Mouse (Mus musculus) liver, adult 2 months (tissue): ENCODE results near the gene Dcun1d4. TPM values are rescaled to one million over a fixed set of nuclear protein-coding genes. Genes with fewer than 3 reads are reported as not detected.

Experiments used
- DNase-seq: peaks from one replicate; pipeline ENCODE4 v3.0.0-alpha.2; 2011; ENCODE audit warnings: low read depth, low spot score; ENCODE audit errors: extremely low read depth
- H3K27ac ChIP-seq: fragments of 200-500 bp; replicated peaks from 2 replicates; pipeline ENCODE4 v1.5.1; 2012; ENCODE audit warnings: low read depth, mild to moderate bottlenecking, control low read depth, inconsistent platforms, low read length; ENCODE audit not compliant: insufficient read depth
- H3K27me3 ChIP-seq: fragments of 200-500 bp; 2 replicates; pipeline ENCODE4 v1.6.1; 2012; ENCODE audit warnings: mild to moderate bottlenecking, moderate library complexity, low read length, inconsistent platforms; ENCODE audit not compliant: control insufficient read depth, insufficient read depth
- H3K36me3 ChIP-seq: fragments of 200-500 bp; 2 replicates; pipeline ENCODE4 v1.6.1; 2012; ENCODE audit warnings: low read length, inconsistent platforms; ENCODE audit not compliant: control insufficient read depth, insufficient read depth
- H3K4me1 ChIP-seq: fragments of 200-500 bp; 2 replicates; pipeline ENCODE4 v1.6.1; 2011; ENCODE audit warnings: low read length; ENCODE audit not compliant: control insufficient read depth, insufficient read depth
- H3K4me3 ChIP-seq: fragments of 200-500 bp; 2 replicates; pipeline ENCODE4 v1.5.1; 2011; ENCODE audit warnings: low read depth, mild to moderate bottlenecking, control low read depth, low read length, moderate library complexity; ENCODE audit not compliant: insufficient read depth
- H3K79me2 ChIP-seq: fragments of 200-500 bp; 2 replicates; pipeline ENCODE4 v1.6.1; 2012; ENCODE audit warnings: inconsistent platforms, mild to moderate bottlenecking, low read length, moderate library complexity; ENCODE audit not compliant: control insufficient read depth, insufficient read depth
- H3K9ac ChIP-seq: fragments of 200-500 bp; 2 replicates; pipeline ENCODE4 v1.6.1; 2012; ENCODE audit warnings: low read depth, mild to moderate bottlenecking, control low read depth, inconsistent platforms, low read length
- CTCF ChIP-seq: fragments of 200-500 bp; IDR thresholded peaks from 2 replicates; pipeline ENCODE4 v1.5.1; 2011; ENCODE audit warnings: low read depth, low read length, control low read depth
- POLR2A ChIP-seq: fragments of 200-500 bp; IDR thresholded peaks from 2 replicates; pipeline ENCODE4 v1.6.1; 2011; ENCODE audit warnings: low read length, control low read depth; ENCODE audit not compliant: insufficient read depth; ENCODE audit errors: extremely low read depth
- WGBS: fragments of 180-500 bp; shearing (Covaris S2); methylation state at CpG from one replicate; pipeline ENCODE4 v1.1.7; 2018; 5-methylcytosine and 5-hydroxymethylcytosine counted together
- polyA plus RNA-seq: library from polyadenylated mRNA; depleted of rRNA; stranded (reverse); fragments of >200 nt; gene quantifications from 2 replicates; pipeline ENCODE4 v1.2.3, GENCODE M21; 2012
- total RNA-seq: library from RNA; depleted of rRNA; stranded (reverse); fragments of >200 nt; gene quantifications from 2 replicates; pipeline ENCODE4 v1.2.3, GENCODE M21; 2014

Dcun1d4 gene
- total and polyA plus RNA-seq, 2 experiments = 8.2 to 13.6 TPM

- Histone ChIP-seq H3K4me1 (no peaks in the 10 kb centered on the region), H3K79me2 (no peaks in the 10 kb centered on the region), H3K4me3 (no peak overlapping the region), H3K9ac (no peak overlapping the region), H3K27ac (no peak overlapping the region), H3K36me3 (peaks cover 8% of the 10 kb centered on the region; the same call in 1 of the 2 replicates), H3K27me3 (no peaks in the 10 kb centered on the region)
- 94% methylated on average over 11 of the region's 11 CpGs for WGBS
- no peak for DNase-seq
- TF ChIP-seq CTCF = no peak
- no peak for TF ChIP-seq POLR2A
Observed at GRCm38 (mm10) chr5:73553903-73554302, 73.1 kb downstream of the Dcun1d4 start.

GRCm38 (mm10) chr5:73555096-73555852 lies 74.5 kb downstream of the Dcun1d4 start:
- no peaks in the 10 kb centered on the region for H3K4me1 ChIP-seq
- 77% methylated on average over 8 of the region's 8 CpGs for WGBS
- TF ChIP-seq CTCF (no peak), POLR2A (no peak)
- H3K27ac ChIP-seq = no peak overlapping the region
- H3K36me3 ChIP-seq = peaks cover 13% of the 10 kb centered on the region; the same call in 1 of the 2 replicates
- no peaks in the 10 kb centered on the region for H3K79me2 ChIP-seq
- no peaks in the 10 kb centered on the region for H3K27me3 ChIP-seq
- H3K4me3 ChIP-seq = no peak overlapping the region
- peak; percentile 14 for DNase-seq
- H3K9ac ChIP-seq = no peak overlapping the region

- TF ChIP-seq CTCF = no peak
- TF ChIP-seq POLR2A = no peak
- H3K79me2 ChIP-seq = no peaks in the 10 kb centered on the region
- peak; percentile 51 for DNase-seq
Observed at GRCm38 (mm10) chr5:73556733-73557425, 76.1 kb downstream of the Dcun1d4 start.

GRCm38 (mm10) chr5:73558756-73559155 lies 78.0 kb downstream of the Dcun1d4 start:
- H3K9ac ChIP-seq = no peak overlapping the region
- H3K79me2 ChIP-seq = no peaks in the 10 kb centered on the region
- H3K27ac ChIP-seq = no peak overlapping the region
- no peaks in the 10 kb centered on the region for H3K4me1 ChIP-seq
- no peak overlapping the region for H3K4me3 ChIP-seq
- no peak for DNase-seq
- no peak for TF ChIP-seq CTCF
- no peak for TF ChIP-seq POLR2A
- peaks cover 20% of the 10 kb centered on the region; the same call in 1 of the 2 replicates for H3K36me3 ChIP-seq
- WGBS = 96% methylated on average over 6 of the region's 6 CpGs
- no peaks in the 10 kb centered on the region for H3K27me3 ChIP-seq

More at GRCm38 (mm10) chr5:73556733-73557425, 76.1 kb downstream of the Dcun1d4 start:
- no peak overlapping the region for H3K4me3 ChIP-seq
- H3K9ac ChIP-seq = 0 out of 2 replicates have a peak overlapping the region, but pooled peaks have one; percentile 15
- WGBS = 75% methylated on average over 12 of the region's 12 CpGs
- H3K36me3 ChIP-seq = peaks cover 20% of the 10 kb centered on the region; the same call in 1 of the 2 replicates
- H3K27me3 ChIP-seq = no peaks in the 10 kb centered on the region
- peak overlapping the region; percentile 56 for H3K27ac ChIP-seq
- no peaks in the 10 kb centered on the region for H3K4me1 ChIP-seq

- Histone ChIP-seq H3K79me2 (no peaks in the 10 kb centered on the region), H3K27me3 (no peaks in the 10 kb centered on the region), H3K9ac (no peak overlapping the region), H3K36me3 (peaks cover 11% of the 10 kb centered on the region; the same call in 1 of the 2 replicates), H3K4me1 (no peaks in the 10 kb centered on the region), H3K4me3 (no peak overlapping the region), H3K27ac (no peak overlapping the region)
- WGBS = 96% methylated on average over 6 of the region's 6 CpGs
- no peak for DNase-seq
- TF ChIP-seq CTCF (no peak), POLR2A (no peak)
Observed at GRCm38 (mm10) chr5:73564038-73564437, 83.2 kb downstream of the Dcun1d4 start.
